Mouse (Mus musculus) gastrocnemius, postnatal 10 days (tissue): Measurements from ENCODE around the gene Trim27. TPM values are rescaled to one million over a fixed set of nuclear protein-coding genes. Genes with fewer than 3 reads are reported as not detected.

Source experiments
- DNase-seq: peaks from one replicate; pipeline ENCODE4 v3.0.0; 2021; ENCODE audit warnings: mixed read lengths
- long read RNA-seq, 2 experiments: library from polyadenylated mRNA; stranded (forward); transcript quantifications; one replicate each; pipeline ENCODE4 v2.0.0; 2021
- total RNA-seq, 2 experiments: library from RNA; stranded (reverse); gene quantifications; 2 replicates each; pipeline ENCODE4 v1.2.3; 2021

Trim27 gene
- 10 to 100 TPM; 27.9 to 36.8 TPM for total RNA-seq
- long read RNA-seq, experiment 1, full-length matches to known transcripts, result 53 of 66 reads
- long read RNA-seq, experiment 1, partial matches to known transcripts, result 1 of 66 reads
- long read RNA-seq, experiment 1, other reads (novel, unspliced or antisense), result 12 of 66 reads
- long read RNA-seq, experiment 2, full-length matches to known transcripts, result 34 of 37 reads
- long read RNA-seq, experiment 2, partial matches to known transcripts, result 1 of 37 reads
- long read RNA-seq, experiment 2, other reads (novel, unspliced or antisense), result 2 of 37 reads

GRCm38 (mm10) chr13:21179367-21179723 is at the start of gene Trim27:
Trim27 (plus strand) TSS chr13:21179445.
- DNase-seq, result no peak

DNA sequence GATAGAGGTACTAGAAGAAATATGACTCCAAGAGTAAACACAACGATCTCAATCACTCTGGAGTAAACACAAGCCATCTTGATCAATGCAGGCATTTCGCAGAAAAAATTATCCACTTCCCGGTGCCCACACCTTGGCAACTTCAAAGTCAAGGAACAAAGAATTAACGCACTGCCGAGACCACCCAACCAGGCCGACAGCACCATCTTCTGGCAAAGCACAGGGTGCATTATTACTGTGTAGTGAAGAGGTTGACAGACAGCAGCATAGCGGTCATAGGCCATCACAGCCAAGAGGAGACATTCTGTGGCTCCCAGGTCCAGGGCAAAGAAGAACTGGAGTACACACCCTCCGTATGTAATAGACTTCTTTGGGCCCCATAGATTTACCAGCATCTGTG is 36.8 kb upstream of the Trim27 start:
- no peak for DNase-seq

DNA sequence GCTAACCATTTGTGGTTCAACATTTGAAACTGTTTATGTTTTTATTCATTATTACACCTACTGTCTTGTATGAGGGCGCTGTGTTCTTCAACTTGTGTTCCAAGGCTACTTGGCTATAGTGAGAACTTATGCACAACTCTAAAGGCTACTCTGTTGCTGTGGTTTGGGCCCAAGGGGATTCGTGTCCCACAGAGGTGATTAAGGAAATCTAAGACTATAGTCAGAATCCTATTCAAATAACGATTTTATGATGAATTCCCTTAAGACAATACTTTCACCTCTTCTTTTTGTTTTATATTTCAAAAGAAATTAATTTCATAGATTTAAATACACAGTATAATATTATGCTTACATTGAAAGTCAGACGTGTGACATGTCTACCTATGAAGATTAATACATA is 33.5 kb upstream of the Trim27 start, which contains the start of gene Olfr1368:
Olfr1368 (minus strand) TSS at position 101 of the 400 bp plus-strand sequence.
- no peak for DNase-seq

DNA sequence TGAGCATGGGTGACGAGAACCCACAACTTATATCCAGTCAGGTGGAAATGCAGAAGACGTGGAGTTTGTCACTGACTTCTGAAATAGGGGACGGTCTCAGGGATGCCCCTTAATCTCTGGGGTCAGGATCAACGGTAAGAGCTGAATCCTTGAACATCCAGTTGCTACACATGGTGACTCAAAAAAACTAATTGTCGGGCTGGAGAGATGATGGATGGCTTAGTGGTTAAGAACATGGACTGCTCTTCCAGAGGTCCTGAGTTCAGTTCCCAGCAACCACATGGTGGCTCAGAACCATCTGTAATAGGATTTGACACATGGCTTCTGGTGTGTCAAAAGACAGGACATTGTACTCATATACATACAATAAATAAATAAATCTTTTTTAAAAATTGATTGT is 23.4 kb upstream of the Trim27 start:
- DNase-seq, result no peak

DNA sequence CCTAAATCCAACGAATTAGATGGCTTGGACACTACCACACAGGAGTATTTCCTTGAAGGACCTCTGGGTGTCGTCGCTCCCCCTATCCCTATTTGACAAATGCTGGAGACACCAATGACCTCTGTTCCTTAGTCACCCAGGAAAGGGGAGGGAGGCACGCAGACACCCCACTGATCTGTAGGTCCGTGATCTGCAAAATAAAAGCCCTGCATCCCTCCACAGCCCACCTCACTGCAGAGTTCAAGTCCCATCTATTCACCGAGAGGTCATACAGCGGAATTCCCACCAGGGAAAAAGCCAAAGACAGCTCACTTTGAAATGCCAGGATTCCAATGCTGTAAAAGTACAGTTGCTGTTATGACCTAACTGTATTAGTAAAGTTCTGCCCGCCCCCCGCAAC is 21.2 kb upstream of the Trim27 start:
- DNase-seq, result no peak

GRCm38 (mm10) chr13:21158785-21159474 is 20.3 kb upstream of the Trim27 start:
- DNase-seq, result peak; percentile 88

GRCm38 (mm10) chr13:21159475-21159819 is 19.8 kb upstream of the Trim27 start:
- DNase-seq, result no peak

- no peak for DNase-seq
Measured at GRCm38 (mm10) chr13:21160041-21160511, 19.2 kb upstream of the Trim27 start.

GRCm38 (mm10) chr13:21160657-21161590 is 18.3 kb upstream of the Trim27 start:
- DNase-seq, result peak; percentile 87

- no peak for DNase-seq
Measured at GRCm38 (mm10) chr13:21161591-21161990, 17.7 kb upstream of the Trim27 start.

GRCm38 (mm10) chr13:21162591-21162990 is 16.7 kb upstream of the Trim27 start:
- DNase-seq, result no peak

DNA sequence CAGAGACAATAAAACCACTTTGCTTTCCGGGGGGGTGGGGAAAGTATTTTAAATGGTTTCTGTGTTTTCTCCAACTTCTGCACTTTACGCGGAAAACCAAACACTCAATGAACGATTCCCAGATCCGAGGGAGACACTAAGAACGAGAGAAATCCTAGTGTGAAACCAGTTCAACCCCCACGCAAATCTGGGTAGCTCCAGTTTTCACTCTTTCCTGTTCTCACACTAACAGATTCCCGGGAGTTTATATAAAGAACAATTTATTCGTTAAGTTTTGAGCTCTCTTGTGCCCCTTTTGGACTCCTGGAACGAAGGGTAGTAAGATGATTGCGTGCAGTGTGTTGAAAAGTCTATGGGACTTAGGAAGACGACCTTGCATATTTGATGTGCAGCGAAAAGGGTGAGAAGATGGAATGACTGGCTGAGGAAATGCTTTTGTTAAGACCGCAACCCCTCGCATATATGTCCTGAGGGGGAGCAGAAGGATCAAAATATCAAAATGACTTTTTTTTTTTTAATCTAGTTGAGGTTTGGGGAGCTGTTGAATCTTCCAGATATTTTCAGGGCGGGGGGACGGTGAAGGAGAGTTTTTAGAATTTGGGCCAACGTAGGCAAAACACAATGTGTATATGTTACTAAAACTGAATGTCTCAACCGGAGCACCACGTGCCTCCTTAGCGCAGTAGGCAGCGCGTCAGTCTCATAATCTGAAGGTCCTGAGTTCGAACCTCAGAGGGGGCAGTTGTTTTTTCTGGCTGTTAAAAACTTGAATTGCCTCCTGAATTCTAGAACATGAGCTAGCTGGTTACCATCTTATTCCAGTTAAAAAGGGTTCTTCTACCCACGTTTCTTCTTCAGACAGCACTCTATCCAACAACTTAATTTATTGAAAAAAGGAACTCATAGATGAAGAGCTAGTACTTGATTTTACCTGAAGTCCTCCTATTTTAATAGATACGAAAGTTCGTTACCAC is 12.0 kb upstream of the Trim27 start:
- peak; percentile 58 for DNase-seq

DNA sequence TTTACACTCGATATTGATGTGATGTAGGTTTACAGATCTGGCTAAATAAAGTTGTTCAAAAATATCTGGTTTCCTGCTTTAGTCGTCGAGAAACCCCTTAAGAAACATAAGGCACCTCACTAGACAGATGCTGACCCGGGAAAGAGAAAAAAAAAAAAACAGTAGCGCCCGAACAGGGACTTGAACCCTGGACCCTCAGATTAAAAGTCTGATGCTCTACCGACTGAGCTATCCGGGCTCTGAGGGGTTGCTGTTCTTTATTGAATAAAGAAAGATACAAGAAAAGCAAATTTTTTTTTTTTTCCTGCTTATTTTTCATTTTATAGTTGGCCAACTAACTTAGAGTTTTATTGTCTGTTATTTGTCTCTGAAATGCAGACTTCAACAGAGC is 11.3 kb upstream of the Trim27 start:
- DNase-seq, result no peak

GRCm38 (mm10) chr13:21168371-21169011 is 10.8 kb upstream of the Trim27 start:
- DNase-seq, result no peak

DNA sequence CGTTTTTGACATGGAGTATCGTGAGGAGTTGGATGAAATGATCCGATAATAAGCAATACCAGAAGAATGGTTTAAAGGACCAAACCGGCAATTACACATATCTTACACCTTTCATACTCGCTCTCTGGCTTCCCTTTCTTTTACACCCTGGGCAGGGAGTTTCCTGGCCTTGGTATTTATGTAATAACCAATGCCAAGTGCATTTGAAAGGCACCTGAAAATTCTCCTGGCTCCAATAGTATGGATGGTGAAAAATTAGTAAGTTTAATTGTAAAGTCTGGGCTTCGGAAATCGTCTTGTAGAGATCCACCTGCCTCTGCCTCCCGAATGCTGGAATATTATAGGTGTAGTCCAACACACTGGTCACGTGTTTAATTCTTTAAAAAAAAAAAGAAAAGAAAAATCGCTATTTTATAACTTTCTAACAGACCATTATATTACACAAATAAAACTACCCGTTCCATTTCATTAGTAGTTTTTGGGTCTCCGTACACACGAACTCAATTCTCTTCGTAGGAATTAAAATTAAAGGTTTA is 10.1 kb upstream of the Trim27 start:
- DNase-seq, result no peak

GRCm38 (mm10) chr13:21169657-21170430 is 9.4 kb upstream of the Trim27 start:
- DNase-seq, result peak; percentile 65

GRCm38 (mm10) chr13:21170431-21171155 is 8.7 kb upstream of the Trim27 start:
- no peak for DNase-seq

GRCm38 (mm10) chr13:21171156-21171530 is 8.1 kb upstream of the Trim27 start:
- DNase-seq, result no peak

DNA sequence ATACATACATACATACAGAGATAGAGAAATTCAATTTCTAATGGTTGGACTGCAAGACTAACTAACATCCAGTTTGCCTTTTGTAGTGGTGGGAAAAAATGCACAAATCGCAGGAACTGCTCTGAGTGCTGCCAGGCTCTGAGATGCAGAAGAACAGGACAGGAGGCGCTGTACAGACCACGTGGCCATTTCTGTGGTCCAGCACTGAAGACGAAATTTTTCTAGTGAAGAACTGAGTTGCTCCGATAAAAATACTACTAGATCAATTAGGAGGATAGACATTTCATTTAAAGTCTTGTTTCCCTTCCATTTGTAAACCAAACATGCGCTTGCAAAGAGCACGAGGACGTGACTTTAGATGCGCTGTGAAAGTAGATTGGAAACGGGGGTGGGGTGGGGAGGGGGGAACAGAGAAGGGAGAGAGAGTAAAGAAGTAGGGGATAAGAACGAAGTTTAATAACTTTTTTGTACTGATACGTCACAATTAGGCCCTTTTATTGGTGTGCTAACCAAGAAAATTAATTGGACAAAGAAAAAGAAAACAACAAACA is 7.6 kb upstream of the Trim27 start:
- no peak for DNase-seq
